Mouse (Mus musculus): ENCODE results near the gene Hs2st1.
"Not testable (repeated sequence)": the region's sequence is repeated elsewhere in the genome, so short reads cannot be mapped to it uniquely, and the experiment has no call there.

The Hs2st1 gene

GRCm38 (mm10) chr3:144570047-144570815, at the start of gene Hs2st1, which contains the start of gene Selenof:
Gene Hs2st1, minus strand, starts transcription at chr3:144570181.
Gene Selenof, plus strand, starts transcription at chr3:144570304.
- peak; percentile 99 for DNase-seq (ENCODE audit: low spot score)

GRCm38 (mm10) chr3:144617633-144618180, 47.7 kb upstream of the Hs2st1 start:
- DNase-seq (ENCODE audit: low spot score), result no peak

GRCm38 (mm10) chr3:144616654-144617425, 46.9 kb upstream of the Hs2st1 start:
- DNase-seq (ENCODE audit: low spot score), result peak; percentile 69

- DNase-seq (ENCODE audit: low spot score), result no peak
Measured at GRCm38 (mm10) chr3:144615459-144615858, 45.5 kb upstream of the Hs2st1 start.

GRCm38 (mm10) chr3:144614698-144615097, 44.7 kb upstream of the Hs2st1 start:
- no peak for DNase-seq (ENCODE audit: low spot score)

- no peak for DNase-seq (ENCODE audit: low spot score)
Measured at GRCm38 (mm10) chr3:144614277-144614676, 44.3 kb upstream of the Hs2st1 start.

GRCm38 (mm10) chr3:144612382-144612781, 42.4 kb upstream of the Hs2st1 start:
- DNase-seq (ENCODE audit: low spot score), result no peak

GRCm38 (mm10) chr3:144611626-144612271, 41.8 kb upstream of the Hs2st1 start:
- no peak for DNase-seq (ENCODE audit: low spot score)

- DNase-seq (ENCODE audit: low spot score), result no peak
Measured at GRCm38 (mm10) chr3:144610759-144611158, 40.8 kb upstream of the Hs2st1 start.

GRCm38 (mm10) chr3:144608090-144608489, 38.1 kb upstream of the Hs2st1 start:
- DNase-seq (ENCODE audit: low spot score), result no peak

GRCm38 (mm10) chr3:144606449-144606848, 36.5 kb upstream of the Hs2st1 start:
- DNase-seq (ENCODE audit: low spot score), result no peak

GRCm38 (mm10) chr3:144605811-144606210, 35.8 kb upstream of the Hs2st1 start:
- DNase-seq (ENCODE audit: low spot score), result not testable (repeated sequence)

- DNase-seq (ENCODE audit: low spot score), result no peak
Measured at GRCm38 (mm10) chr3:144604205-144604604, 34.2 kb upstream of the Hs2st1 start.

- no peak for DNase-seq (ENCODE audit: low spot score)
Measured at GRCm38 (mm10) chr3:144603558-144603957, 33.6 kb upstream of the Hs2st1 start.

GRCm38 (mm10) chr3:144602819-144603218, 32.8 kb upstream of the Hs2st1 start:
- no peak for DNase-seq (ENCODE audit: low spot score)

- DNase-seq (ENCODE audit: low spot score), result no peak
Measured at GRCm38 (mm10) chr3:144602413-144602812, 32.4 kb upstream of the Hs2st1 start.

- no peak for DNase-seq (ENCODE audit: low spot score)
Measured at GRCm38 (mm10) chr3:144597790-144598467, 27.9 kb upstream of the Hs2st1 start.

GRCm38 (mm10) chr3:144597121-144597520, 27.1 kb upstream of the Hs2st1 start:
- DNase-seq (ENCODE audit: low spot score), result no peak

- DNase-seq (ENCODE audit: low spot score), result no peak
Measured at GRCm38 (mm10) chr3:144592992-144593785, 23.2 kb upstream of the Hs2st1 start.

- no peak for DNase-seq (ENCODE audit: low spot score)
Measured at GRCm38 (mm10) chr3:144589189-144589890, 19.4 kb upstream of the Hs2st1 start.
